Mouse (Mus musculus) limb, embryonic 14.5 days (tissue): ENCODE results near the gene Gngt2. TPM values are rescaled to one million over a fixed set of nuclear protein-coding genes. Genes with fewer than 3 reads are reported as not detected.

Experiments used
- ATAC-seq: fragments of 200-750 bp; cut with Nextera tagmentation; 2 replicates; pipeline ENCODE4 v1.8.0; 2017; ENCODE audit warnings: low read depth, moderate number of reproducible peaks, moderate TSS enrichment; ENCODE audit not compliant: low FRiP score
- DNase-seq: peaks from one replicate; pipeline ENCODE4 v3.0.0-alpha.2; 2015; ENCODE audit warnings: low spot score
- H3K27ac ChIP-seq: fragments of 300-500 bp; sonication (generic); replicated peaks from 2 replicates; pipeline ENCODE4 v1.5.1; 2014; ENCODE audit warnings: low read depth, mild to moderate bottlenecking, low read length, moderate library complexity, mixed read lengths
- H3K27me3 ChIP-seq: fragments of 300-500 bp; sonication (generic); 2 replicates; pipeline ENCODE4 v1.6.1; 2014; ENCODE audit warnings: low read length, mixed read lengths; ENCODE audit not compliant: control insufficient read depth, insufficient read depth
- H3K36me3 ChIP-seq: fragments of 300-500 bp; sonication (generic); 2 replicates; pipeline ENCODE4 v1.6.1; 2014; ENCODE audit warnings: mild to moderate bottlenecking, low read length, moderate library complexity, mixed read lengths; ENCODE audit not compliant: control insufficient read depth, insufficient read depth
- H3K4me1 ChIP-seq: fragments of 300-500 bp; sonication (generic); 2 replicates; pipeline ENCODE4 v1.6.1; 2014; ENCODE audit warnings: antibody characterized with exemption, low read length, mixed read lengths; ENCODE audit not compliant: control insufficient read depth, insufficient read depth
- H3K4me2 ChIP-seq: fragments of 300-500 bp; sonication (generic); replicated peaks from 2 replicates; pipeline ENCODE4 v1.6.1; 2014; ENCODE audit warnings: low read depth, mild to moderate bottlenecking, low read length, moderate library complexity; ENCODE audit not compliant: severe bottlenecking
- H3K4me3 ChIP-seq: fragments of 300-500 bp; sonication (generic); replicated peaks from 2 replicates; pipeline ENCODE4 v1.5.1; 2014; ENCODE audit warnings: low read length
- H3K9ac ChIP-seq: fragments of 300-500 bp; sonication (generic); 2 replicates; pipeline ENCODE4 v1.6.1; 2014; ENCODE audit warnings: mild to moderate bottlenecking, low read depth, low read length, moderate library complexity; ENCODE audit not compliant: severe bottlenecking
- H3K9me3 ChIP-seq: fragments of 300-500 bp; sonication (generic); 2 replicates; pipeline ENCODE4 v1.6.1; 2016; ENCODE audit warnings: low read length; ENCODE audit not compliant: control insufficient read depth
- POLR2A ChIP-seq: fragments of 200-500 bp; IDR thresholded peaks from 2 replicates; pipeline ENCODE4 v1.8.0; 2012; ENCODE audit warnings: inconsistent platforms, mild to moderate bottlenecking, moderate library complexity, borderline replicate concordance; ENCODE audit not compliant: insufficient read depth, insufficient read length; ENCODE audit errors: extremely low read depth
- WGBS: fragments of 180-500 bp; shearing (Covaris S2); extraction: QIAGEN DNeasy Blood & Tissue Kit; methylation state at CpG from one replicate; pipeline ENCODE4 v1.1.7; 2014; 5-methylcytosine and 5-hydroxymethylcytosine counted together
- polyA plus RNA-seq, 2 experiments: library from polyadenylated mRNA; depleted of rRNA in 1 of 2; stranded (reverse) in 1 of 2; unstranded in 1 of 2; fragments of >200 nt; fragmentation: Nextera tagmentation in 1 of 2; extraction: Ambion mirVana in 1 of 2; gene quantifications; 2 replicates each; pipeline versions ENCODE4 v1.2.1 to v1.2.3; 2012 to 2014

Gene Gngt2
- polyA plus RNA-seq (2012; rRNA removed) = 5.1 and 10.0 TPM in 2 replicates
- polyA plus RNA-seq (2014; fragmentation: Nextera tagmentation; extraction: Ambion mirVana) = 12.4 and 14.0 TPM in 2 replicates

GRCm38 (mm10) chr11:95837059-95837458, at the start of gene Gngt2:
Gene Gngt2, plus strand, starts transcription at chr11:95837216.
- Histone ChIP-seq H3K9ac (no peak within 1 kb of the TSS), H3K4me3 (no peak within 1 kb of the TSS), H3K27ac (no peak within 1 kb of the TSS), H3K4me2 (no peak within 1 kb of the TSS), H3K36me3 (no peaks in the 10 kb centered on the region), H3K9me3 (no peaks in the 10 kb centered on the region), H3K4me1 (peaks cover 23% of the 10 kb centered on the region), H3K27me3 (peaks cover 45% of the 10 kb centered on the region)
- TF ChIP-seq POLR2A = no peak
- DNase-seq = peak; percentile 82
- no peak for ATAC-seq
- 48% methylated on average over 10 of the region's 10 CpGs for WGBS

- Histone ChIP-seq H3K27me3 (no peaks in the 10 kb centered on the region), H3K9me3 (no peaks in the 10 kb centered on the region), H3K4me3 (no peak overlapping the region), H3K4me1 (peaks cover 5% of the 10 kb centered on the region; the same call in 1 of the 2 replicates), H3K27ac (no peak overlapping the region), H3K36me3 (no peaks in the 10 kb centered on the region), H3K9ac (no peak overlapping the region), H3K4me2 (no peak overlapping the region)
- ATAC-seq (no peak), DNase-seq (no peak)
- TF ChIP-seq POLR2A = no peak
- WGBS = 81% methylated on average over 8 of the region's 8 CpGs
Observed at GRCm38 (mm10) chr11:95789451-95789891, 47.5 kb upstream of the Gngt2 start.

- H3K9ac ChIP-seq = no peak overlapping the region
- H3K27me3 ChIP-seq = no peaks in the 10 kb centered on the region
- 64% methylated on average over 13 of the region's 13 CpGs for WGBS
- no peak overlapping the region for H3K4me2 ChIP-seq
- DNase-seq (no peak), ATAC-seq (no peak)
- H3K36me3 ChIP-seq = no peaks in the 10 kb centered on the region
- H3K27ac ChIP-seq = no peak overlapping the region
- peaks cover 9% of the 10 kb centered on the region; the same call in 1 of the 2 replicates for H3K4me1 ChIP-seq
- TF ChIP-seq POLR2A = no peak
- H3K4me3 ChIP-seq = no peak overlapping the region
- H3K9me3 ChIP-seq = no peaks in the 10 kb centered on the region
Observed at GRCm38 (mm10) chr11:95791787-95792186, 45.2 kb upstream of the Gngt2 start.

GRCm38 (mm10) chr11:95792950-95793509, 44.0 kb upstream of the Gngt2 start:
- Histone ChIP-seq H3K9ac (no peak overlapping the region), H3K27ac (no peak overlapping the region), H3K27me3 (0 out of 2 replicates have a peak, but pooled peaks cover 5% of the 10 kb centered on the region), H3K4me1 (peaks cover 9% of the 10 kb centered on the region; the same call in 1 of the 2 replicates), H3K9me3 (no peaks in the 10 kb centered on the region), H3K4me3 (no peak overlapping the region), H3K4me2 (no peak overlapping the region), H3K36me3 (no peaks in the 10 kb centered on the region)
- DNase-seq (no peak), ATAC-seq (no peak)
- 93% methylated on average over 8 of the region's 8 CpGs for WGBS
- TF ChIP-seq POLR2A = no peak

- Histone ChIP-seq H3K9ac (no peak overlapping the region), H3K4me3 (no peak overlapping the region), H3K27ac (no peak overlapping the region), H3K4me1 (peaks cover 9% of the 10 kb centered on the region; the same call in 1 of the 2 replicates), H3K27me3 (0 out of 2 replicates have a peak, but pooled peaks cover 5% of the 10 kb centered on the region), H3K36me3 (no peaks in the 10 kb centered on the region), H3K9me3 (no peaks in the 10 kb centered on the region), H3K4me2 (no peak overlapping the region)
- ATAC-seq = no peak
- DNase-seq = no peak
- WGBS = 61% methylated on average over 5 of the region's 5 CpGs
- no peak for TF ChIP-seq POLR2A
Observed at GRCm38 (mm10) chr11:95794201-95794600, 42.8 kb upstream of the Gngt2 start.
